Mouse (Mus musculus) common myeloid progenitor, adult 5-6 weeks (primary cell): Measurements from ENCODE around the gene Immp2l. TPM values are rescaled to one million over a fixed set of nuclear protein-coding genes. Genes with fewer than 3 reads are reported as not detected.
A peak's percentile ranks its signal among the peaks of the same experiment; 100 is the strongest.
"Not testable (repeated sequence)": the region's sequence is repeated elsewhere in the genome, so short reads cannot be mapped to it uniquely, and the experiment has no call there.

Source experiments
- ATAC-seq: replicated peaks from 2 replicates; pipeline ENCODE4 v1.8.0; 2016; ENCODE audit warnings: low read depth, mild to moderate bottlenecking, moderate TSS enrichment, inconsistent platforms; ENCODE audit not compliant: poor library complexity, severe bottlenecking
- total RNA-seq: library from RNA; stranded (forward); fragments of 200-1000, 187-1606 nt; gene quantifications from 2 replicates; pipeline ENCODE4 v1.2.3, GENCODE M21; 2017

The Immp2l gene
- 3.2 and 41.4 TPM in 2 replicates for total RNA-seq

DNA sequence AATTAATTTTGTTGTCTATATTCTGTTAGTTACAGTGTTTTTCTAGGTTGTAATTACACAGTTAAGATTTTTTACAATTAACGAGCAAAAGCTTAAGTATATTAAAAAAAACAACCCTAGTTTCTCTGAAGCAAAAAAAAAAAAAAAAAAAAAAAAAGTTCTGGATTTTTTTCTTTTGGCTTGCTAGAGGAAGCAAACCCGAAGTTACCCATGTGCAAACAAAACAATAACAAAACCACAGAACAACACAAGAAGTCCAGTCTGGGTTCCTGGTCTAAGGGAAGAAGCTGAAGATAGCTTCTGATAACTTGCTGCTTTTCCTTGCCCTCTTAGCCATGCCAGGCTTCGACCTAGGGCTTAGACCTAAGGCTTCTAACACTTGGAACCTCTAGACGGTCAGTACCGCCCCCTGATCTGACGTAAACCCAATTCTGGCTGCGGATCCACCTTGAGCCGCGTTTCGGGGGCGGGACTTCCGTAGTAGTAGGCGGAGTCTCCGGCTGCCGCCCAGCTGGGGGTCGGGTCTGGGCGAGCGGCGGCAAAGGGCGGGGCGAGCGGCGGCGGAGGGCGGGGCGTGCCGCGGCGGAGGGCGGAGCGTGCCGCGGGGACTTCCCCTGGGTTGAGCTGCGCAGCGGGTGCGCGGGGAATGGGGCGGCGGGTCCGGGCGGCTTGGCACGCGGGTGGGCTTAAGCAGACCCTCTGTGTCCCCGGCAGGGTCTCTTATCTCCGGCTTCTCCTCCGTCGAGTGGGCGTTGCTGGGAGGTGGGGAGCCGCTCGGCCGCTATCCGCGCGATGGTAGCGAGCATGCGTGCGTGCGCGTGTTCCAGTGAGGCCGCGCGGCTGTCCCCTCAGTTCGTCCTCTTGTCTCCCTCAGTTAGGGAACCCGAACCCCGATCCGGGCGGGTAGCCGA is at the start of gene Immp2l:
Immp2l (plus strand) TSS at position 580 of the 911 bp plus-strand sequence.
- peak; percentile 95 for ATAC-seq

GRCm38 (mm10) chr12:40978719-40979500 is 45.0 kb upstream of the Immp2l start:
- no peak for ATAC-seq

- ATAC-seq = no peak
Measured at GRCm38 (mm10) chr12:40979716-40980115, 44.2 kb upstream of the Immp2l start.

GRCm38 (mm10) chr12:40980160-40980559 is 43.7 kb upstream of the Immp2l start:
- no peak for ATAC-seq

GRCm38 (mm10) chr12:40983021-40983420 is 40.9 kb upstream of the Immp2l start:
- no peak for ATAC-seq

- no peak for ATAC-seq
Measured at GRCm38 (mm10) chr12:40984735-40985134, 39.2 kb upstream of the Immp2l start.

DNA sequence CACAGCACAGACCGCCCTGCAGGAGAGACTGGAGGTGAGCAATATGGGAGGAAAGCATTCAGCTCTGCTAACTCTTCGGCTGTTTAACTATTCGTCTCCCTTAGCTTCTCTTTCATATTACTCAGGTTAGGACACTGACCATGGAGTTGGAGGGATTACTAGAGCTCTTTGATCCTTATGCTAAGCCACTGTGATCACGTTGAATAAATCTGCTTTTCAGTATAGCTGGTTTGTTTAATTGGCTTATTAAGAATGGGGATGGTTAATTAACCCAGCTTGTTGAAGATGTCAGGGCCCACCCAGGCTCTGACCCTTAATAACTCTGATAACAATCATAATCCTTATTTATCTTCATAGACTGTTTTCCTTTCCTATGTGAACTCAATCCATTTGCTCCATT is 38.1 kb upstream of the Immp2l start:
- no peak for ATAC-seq

DNA sequence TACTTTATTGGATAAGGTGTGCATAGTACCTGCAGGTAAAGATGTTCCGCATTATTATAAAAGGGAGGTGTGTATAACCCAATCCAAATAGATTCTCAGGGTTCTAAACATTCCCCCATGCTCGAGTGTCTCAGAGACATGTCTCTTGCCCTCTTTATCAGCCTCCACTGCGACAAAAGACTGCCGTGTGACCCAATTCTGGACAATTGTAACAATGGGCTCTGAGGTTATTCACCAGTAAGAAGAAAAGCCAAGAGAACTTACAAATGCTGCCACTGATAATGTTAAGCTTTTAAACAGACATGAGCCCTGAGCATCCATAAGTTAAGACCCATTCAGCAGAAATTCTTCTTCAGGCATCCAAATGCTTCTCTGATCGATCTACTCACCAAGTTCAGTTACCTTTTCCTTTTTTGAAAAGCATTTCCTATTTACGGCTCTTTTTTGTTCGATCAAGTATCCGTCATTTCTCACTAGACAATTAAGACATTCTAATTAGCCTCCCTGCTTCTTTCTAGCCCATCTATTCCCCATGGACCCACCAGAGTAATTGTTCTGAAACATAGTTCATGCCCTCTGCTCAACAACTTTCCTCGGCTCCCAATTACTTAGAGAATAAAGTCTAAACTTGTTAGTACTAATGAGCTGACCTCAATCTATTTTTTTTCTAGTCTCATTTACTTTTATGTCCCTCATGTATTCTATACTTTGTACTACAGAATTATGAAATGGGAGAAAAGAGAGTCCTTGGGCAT is 35.4 kb upstream of the Immp2l start:
- ATAC-seq = no peak

- no peak for ATAC-seq
Measured at GRCm38 (mm10) chr12:40991647-40992046, 32.2 kb upstream of the Immp2l start.

GRCm38 (mm10) chr12:40992237-40992636 is 31.7 kb upstream of the Immp2l start:
- ATAC-seq = not testable (repeated sequence)

DNA sequence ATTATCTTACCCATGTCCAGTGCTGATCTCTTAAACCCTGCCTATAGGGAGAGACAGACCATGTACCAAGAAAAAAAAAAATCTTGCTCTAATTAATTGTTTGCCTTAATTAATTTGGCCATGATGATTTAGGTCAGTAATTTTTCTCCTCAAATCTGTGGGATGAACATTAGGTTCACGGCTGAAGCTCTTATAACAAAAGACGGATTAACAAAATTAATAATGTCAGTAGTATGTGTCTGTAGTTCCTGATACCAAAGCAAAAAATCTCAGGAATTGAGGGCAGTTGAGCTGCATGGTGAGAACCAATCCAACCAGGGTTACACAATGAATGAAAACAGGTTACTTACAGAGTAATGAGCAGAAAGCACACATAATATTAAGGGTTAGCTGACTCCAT is 29.0 kb upstream of the Immp2l start:
- ATAC-seq = no peak

- no peak for ATAC-seq
Measured at GRCm38 (mm10) chr12:40995618-40996370, 28.1 kb upstream of the Immp2l start.

GRCm38 (mm10) chr12:41022516-41022915 is 1.4 kb upstream of the Immp2l start:
- no peak for ATAC-seq

- ATAC-seq = no peak
Measured at GRCm38 (mm10) chr12:41024512-41024911, 622 bp downstream of the Immp2l start.

GRCm38 (mm10) chr12:41027485-41027884 is 3.6 kb downstream of the Immp2l start:
- ATAC-seq = no peak

DNA sequence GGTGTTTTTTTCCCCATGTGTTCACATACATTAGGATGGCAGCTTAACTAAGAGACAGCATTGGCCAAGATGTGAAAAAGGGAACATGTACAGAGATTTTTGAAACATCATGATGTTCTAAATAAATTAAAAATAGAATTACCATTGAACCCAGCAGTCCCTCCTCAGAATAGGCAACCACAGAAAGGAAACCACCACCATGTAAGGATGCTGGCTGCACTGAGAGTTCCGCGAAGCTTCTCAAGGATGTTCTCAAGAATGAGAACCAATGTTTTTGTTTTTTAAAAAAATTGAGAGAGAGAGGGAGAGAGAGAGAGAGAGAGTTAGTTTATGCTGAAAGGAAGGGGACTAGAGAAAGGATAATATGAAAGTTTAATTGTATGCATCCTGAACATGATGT is 7.2 kb downstream of the Immp2l start:
- ATAC-seq = peak; percentile 78

DNA sequence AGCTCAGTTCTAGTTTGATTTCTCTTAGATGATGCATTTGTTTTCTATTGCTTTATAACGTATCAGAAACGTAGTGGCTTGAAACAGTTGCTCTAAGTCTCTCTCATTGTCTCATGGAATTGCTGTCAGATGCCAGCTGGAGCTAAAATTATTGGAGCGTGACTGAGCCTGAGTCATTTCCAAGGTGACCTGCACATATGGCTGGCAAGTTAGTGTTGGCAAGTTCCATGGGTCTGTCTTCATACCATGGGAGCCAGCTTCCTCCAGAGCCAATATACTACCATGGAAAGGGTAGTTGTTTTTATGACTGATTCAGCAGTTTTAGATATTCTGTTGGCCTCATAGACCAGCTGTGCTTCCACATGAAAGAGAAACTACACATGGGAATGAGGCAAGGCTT is 9.3 kb downstream of the Immp2l start:
- no peak for ATAC-seq

GRCm38 (mm10) chr12:41039834-41040233 is 15.9 kb downstream of the Immp2l start:
- no peak for ATAC-seq

DNA sequence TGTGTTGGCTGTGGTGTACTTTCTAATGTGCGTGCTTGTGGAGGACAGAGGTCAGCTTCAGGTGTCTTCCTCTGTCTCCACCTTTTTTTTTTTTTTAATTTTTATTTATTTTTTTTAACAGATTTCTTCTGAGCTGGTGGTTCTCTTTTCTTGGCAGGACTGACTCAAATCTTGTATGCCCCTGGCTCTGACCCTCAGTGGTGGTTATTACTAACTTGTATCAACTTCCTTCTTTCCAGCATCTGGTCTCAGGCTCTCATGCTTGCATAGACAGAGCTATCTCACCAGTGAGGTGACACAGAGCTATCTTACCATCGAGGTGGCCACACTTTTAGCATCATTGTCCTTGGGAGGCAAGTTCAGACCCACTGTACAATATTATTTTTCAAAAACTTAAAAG is 17.8 kb downstream of the Immp2l start:
- peak; percentile 63; the same call in 1 of the 2 replicates for ATAC-seq
